Mouse (Mus musculus) mature B cell (primary cell): Measurements from ENCODE around the gene Pdcd2l.
"Not testable (repeated sequence)": the region's sequence is repeated elsewhere in the genome, so short reads cannot be mapped to it uniquely, and the experiment has no call there.

Experiments used
- in situ Hi-C: fragments of 300-500 bp; cut with MboI; formaldehyde crosslinking; loops from 2 replicates; pipeline ENCODE4 v1.14.3; 2019

The Pdcd2l gene

DNA sequence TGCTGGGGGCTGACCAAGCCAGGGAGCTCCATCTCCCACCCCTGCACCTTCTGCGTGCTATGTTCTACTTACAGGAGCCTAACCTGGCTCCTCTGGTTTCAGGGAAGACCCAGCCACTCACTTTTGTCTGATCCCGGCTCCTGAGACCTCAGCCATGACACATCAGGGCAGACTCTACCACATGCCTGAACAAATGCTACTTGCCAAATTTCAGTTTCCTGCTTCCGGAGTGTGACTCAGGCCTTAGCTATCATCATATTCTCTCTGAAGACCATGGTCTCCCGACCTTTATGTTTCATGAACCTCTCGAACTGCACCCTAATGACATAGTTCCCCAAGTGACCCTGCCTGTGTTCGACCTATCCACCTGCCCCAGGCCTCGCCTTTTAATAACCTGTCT lies 16.8 kb upstream of the Pdcd2l start:
- in situ Hi-C loops: no loop called here

DNA sequence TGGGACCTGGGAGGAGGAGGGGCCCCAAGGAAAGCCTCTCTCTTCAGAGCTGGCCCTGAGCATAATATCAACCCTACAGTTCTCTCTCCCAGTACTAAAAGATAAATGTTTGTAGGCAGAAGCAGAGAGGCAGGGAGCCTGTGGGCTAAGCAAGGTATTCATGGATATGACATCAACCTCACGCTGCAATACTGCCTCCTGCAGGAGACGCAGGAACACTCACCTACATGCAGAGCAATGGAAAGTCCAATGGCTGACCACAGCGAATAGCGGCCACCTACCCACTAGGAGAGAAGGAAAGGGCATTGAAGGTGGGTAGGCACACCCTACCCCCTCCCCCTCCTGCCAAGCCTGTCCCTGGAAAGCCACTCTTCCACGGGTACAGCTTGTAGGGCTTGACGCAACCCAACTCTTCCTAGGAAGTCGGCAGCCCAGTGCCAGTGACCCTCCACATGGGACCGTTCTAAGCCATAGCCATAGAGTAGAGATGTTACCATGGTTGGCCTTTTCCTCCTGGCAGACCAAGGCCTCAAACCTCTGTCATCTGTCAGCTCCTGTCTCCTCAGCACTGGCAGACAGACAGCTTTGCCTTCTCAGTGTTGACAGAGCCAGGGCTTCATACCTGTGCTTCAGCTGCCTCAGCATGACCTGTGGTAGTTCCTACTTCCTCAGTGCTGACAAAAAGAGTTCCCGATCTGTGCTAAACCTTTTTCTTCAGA lies 11.7 kb upstream of the Pdcd2l start:
- in situ Hi-C loops: no loop called here

GRCm38 (mm10) chr7:34206331-34206730 lies 9.9 kb upstream of the Pdcd2l start:
- in situ Hi-C loops: no loop called here

- in situ Hi-C loops: not testable (repeated sequence)
Measured at GRCm38 (mm10) chr7:34202147-34202546, 5.7 kb upstream of the Pdcd2l start.

DNA sequence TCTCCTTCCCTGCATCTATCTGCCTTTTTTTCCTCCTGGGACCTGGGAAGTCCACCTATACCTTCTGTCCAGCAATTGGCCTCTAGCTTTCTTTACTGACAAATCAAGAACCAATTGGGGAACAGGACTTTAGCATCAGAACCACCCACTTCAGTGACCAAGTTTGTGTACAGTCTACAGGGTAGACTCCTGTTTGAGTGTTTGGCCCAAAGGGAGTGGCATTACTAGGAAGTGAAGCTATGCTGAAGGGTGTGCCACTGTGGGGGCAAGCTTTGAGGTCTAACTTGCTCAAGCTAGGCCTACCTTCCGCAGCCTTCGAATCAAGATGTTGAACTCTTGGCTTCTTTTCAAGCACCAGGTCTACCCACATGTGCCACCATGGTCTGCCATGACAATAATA lies 4.4 kb upstream of the Pdcd2l start:
- in situ Hi-C loops: no loop called here

DNA sequence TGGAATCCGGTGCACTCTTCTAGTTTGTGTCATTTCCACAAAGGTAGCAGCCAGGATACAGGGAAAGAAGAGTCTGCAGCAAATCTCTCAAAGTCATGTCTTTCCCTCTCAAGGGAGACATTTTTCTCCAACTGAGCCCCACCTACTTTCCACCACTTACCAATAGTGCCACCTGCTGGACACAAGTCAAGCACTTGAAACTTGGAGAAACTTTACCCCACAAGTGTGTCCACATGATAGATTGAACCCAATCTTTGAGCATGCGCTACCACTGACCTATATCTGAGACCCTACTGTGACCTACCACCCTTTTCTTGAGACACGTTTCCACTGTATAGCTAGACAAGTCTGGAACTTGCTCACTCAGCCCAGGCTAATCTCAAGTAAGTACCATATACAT lies 1.9 kb upstream of the Pdcd2l start:
- in situ Hi-C loops: no loop called here

DNA sequence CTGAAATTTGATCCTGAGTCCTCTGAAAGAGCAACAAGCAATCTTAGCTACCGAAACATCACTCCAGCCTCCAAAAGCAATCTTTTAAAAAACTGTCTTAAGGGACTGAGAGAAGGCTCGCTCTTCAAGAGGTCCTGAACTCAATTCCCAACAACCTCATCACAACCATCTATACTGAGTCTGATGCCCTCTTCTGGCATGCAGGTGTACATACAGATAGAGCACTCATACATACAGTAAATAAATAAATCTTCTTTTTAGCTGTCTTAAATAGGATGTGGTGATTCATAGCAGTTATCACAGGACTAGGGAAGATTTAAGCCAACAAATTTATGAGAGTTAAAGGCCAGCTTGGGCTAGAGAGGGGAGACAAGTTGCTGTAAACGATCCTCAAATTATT lies 829 bp downstream of the Pdcd2l start:
- in situ Hi-C loops: no loop called here

GRCm38 (mm10) chr7:34192825-34193224 lies 3.6 kb downstream of the Pdcd2l start:
- in situ Hi-C loops: no loop called here

DNA sequence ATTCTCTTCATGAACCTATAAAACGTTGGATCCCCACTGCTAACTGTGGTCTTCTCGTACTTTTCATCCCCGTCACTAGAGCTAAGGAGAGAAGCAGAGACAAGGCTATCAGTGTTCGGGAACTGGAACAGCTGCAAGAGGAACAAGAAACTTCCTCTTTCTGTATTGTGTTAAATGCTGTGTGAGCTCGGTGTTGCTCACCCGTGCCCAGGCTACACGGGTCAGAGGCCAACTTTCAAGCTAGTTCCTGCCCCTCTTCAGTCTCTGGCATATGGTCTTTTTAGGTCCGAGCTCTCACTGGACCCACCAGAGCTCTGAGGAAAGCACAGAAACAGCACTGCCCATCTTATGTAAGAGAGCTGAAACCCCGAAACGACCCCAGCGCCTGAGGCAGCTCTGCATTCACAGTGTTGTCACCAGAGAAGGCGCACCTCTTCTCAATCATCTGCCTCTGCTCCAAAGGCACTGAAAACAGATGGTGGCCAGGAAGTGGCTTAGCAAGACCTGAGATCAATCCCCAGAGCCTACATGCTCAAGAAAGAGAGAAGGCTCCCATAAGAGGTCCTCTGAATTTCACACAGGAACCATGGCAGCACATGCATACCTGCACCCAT lies 7.0 kb downstream of the Pdcd2l start:
- in situ Hi-C loops: no loop called here

DNA sequence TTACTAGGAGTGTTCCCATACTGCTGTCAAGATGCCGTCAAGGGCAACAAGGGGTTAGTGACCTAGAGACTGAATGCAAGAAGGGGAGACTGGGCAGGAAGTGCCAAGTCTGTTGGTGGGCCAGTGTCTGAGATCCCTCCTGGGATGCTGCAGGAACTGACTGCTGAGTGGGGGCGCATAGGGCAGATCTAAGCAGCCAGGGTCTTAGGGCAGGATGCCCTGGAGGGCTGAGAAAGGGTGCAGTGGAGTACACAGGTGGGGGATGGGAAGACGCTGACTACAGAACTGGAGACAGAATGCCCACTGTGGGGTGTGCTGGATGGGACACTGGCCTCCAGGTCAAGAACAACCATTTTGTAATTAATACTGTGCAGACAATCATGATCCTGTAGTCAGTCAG lies 12.7 kb downstream of the Pdcd2l start:
- in situ Hi-C loops: no loop called here

DNA sequence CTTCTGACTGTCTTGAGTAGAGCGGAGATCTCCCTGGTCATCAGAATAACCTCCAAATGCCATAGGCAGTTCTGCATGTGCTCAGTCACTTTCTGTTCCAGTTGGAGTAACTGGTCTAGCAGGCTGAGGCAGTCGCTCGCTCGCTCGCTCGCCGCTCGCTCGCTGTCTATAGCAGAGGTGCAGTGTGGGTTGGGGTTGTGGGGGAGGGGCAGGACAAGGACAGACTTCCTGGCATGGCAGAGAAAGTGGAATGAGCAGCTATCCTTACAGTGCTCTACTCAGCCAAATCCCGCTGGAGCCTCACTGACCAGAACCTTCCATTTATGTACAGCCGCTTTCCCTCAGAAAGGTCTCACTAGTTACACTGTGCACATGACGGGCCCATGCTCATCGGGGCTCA lies 13.1 kb downstream of the Pdcd2l start:
- in situ Hi-C loops: no loop called here

DNA sequence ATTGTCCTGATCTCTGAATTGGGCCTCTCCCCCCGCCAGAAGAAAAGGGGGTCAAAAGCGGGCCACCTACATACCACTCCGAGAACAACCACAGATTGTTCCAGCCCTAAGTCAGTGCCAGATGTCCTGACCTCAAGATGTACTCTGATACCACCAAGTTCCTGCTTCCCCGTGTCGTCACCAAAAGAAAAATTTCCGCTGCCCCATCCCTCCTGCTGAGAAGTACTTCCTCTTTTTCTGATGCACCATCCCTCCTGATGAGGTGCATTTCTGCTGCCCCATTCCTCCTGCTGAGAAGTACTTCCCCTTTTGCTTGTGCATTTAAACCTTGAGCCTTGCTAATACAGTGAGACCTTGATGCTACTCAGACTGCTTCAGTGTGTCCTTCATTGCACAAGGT lies 20.2 kb downstream of the Pdcd2l start:
- in situ Hi-C loops: not testable (repeated sequence)

GRCm38 (mm10) chr7:34172251-34172650 lies 24.2 kb downstream of the Pdcd2l start:
- in situ Hi-C loops: no loop called here

DNA sequence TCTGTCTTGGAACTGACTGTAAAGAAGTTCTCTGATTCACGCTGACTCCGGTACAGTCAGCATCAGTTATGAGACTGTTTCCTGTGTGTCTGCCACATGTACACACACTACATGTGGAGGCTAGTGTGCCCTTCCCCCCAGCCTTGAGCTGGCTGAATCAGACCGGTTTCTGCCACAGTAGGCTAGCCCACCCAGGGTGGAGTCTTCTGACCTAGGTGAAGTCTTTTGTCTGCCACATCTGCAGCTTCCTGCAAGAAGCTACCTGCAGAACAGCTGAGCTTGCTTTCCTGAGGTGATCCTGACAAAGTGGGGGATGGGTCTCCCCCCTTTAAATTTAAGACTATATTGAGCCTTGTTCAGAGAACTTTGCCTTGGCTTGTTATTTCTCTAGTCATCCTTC lies 27.0 kb downstream of the Pdcd2l start, which contains the start of gene Uba2:
TSS of gene Uba2 (minus strand) at position 146 of the 400 bp plus-strand sequence.
- in situ Hi-C loops: no loop called here

DNA sequence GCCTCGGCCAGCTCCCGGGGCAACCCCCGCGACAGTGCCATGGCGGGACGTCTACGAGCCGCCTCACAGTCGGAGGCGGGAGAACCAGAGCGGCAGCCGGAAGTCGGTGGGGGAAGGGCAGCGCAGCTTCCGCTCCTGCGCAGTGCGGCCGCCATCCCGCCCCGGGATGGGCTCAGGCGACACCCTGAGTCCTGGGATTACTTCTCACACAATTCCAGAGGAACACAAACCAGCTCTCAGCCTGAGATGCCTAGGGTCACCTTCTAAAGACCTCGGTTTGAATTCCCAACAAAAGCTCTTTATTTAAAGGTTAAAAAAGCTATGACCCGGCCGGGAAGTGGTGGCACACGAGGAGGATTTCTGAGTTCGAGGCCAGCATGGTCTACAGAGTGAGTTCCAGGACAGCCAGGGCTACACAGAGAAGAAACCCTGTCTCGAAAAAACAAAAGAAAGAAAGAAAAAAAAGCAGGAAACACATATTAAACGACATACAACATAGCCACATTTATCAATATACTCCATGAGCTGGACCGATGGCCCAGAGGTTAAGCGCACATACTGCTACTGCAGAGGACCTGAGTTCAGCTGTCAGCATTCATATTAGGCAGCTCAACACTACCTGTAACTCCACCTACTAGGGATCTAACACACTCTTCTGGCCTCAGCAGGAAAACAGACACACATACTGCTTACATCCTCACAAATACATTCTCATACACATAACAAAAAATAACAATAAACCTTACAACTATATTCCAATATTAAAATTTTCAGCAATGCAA lies 27.8 kb downstream of the Pdcd2l start:
- in situ Hi-C loops: no loop called here

DNA sequence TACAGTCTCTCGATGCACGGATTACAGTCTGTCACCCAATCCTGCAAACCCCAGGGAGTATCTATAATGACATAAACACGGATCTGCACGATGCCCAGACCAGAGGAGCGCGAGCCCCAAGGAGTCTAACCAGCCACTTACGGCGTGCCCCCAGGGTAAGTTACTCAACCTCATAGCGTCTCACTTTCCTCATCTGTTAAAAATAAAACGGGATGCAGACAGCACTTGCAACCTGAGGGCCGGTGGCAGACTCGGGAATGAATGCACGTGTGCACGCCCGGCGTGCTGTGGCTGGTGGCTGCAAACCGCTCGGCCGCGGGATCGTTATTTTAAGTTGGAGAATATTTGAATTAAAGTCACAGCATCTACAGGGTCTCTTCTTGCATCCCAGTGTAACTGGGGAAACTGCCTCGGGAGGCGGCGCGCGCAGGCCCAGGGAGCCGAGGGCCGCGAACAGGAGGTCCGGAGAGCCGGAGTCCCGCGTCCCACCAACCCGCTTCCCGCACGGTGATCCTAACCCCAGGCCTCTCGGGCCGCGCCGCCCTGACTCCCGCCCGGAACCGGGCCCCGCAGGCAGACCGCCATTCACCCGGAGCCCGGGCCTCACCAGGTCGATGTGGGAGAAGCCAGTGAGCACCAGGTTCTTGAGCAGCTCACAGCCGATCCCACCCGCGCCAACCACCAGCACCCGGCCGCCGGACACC lies 28.5 kb downstream of the Pdcd2l start:
- in situ Hi-C loops: no loop called here

GRCm38 (mm10) chr7:34166850-34167249 lies 29.6 kb downstream of the Pdcd2l start:
- in situ Hi-C loops: no loop called here

DNA sequence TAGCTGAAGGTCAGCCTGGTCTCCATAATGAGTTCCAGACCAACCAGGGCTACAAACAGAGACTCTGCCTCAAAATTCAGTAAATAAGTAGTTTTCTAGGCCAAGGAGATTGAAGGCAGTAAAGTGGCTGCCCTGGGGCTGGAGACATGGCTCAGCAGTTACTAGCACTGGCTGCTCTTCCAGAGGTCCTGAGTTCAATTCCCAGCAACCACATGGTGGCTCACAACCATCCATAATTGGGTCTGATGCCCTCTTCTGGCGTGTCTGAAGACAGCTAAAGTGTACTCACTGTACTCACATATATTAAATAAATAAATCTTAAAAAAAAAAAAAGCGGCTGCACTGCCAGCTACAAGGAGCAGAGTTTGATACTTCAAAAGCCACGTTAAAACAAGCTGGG lies 30.5 kb downstream of the Pdcd2l start:
- in situ Hi-C loops: no loop called here

DNA sequence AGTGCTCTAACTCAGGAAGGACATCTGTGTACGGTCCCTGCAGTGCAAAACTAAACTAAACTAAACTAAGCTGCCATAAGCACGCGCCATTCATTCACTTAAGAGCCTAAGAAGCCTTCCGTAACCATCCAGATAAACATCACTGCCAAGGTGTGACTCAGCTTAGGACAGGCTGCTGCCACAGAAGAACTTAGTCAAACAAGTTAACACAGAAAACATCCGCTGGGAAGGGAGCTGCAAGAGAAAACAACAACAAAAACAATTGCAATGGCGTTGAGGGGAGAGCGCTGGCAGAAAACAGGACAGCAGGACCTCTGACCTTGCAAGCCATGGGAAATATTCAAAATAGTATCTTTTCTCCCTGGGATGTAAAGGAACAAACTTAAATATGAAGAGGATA lies 31.8 kb downstream of the Pdcd2l start:
- in situ Hi-C loops: no loop called here

- in situ Hi-C loops: no loop called here
Measured at GRCm38 (mm10) chr7:34159167-34159566, 37.3 kb downstream of the Pdcd2l start.

- in situ Hi-C loops: no loop called here
Measured at GRCm38 (mm10) chr7:34157994-34158393, 38.5 kb downstream of the Pdcd2l start.

DNA sequence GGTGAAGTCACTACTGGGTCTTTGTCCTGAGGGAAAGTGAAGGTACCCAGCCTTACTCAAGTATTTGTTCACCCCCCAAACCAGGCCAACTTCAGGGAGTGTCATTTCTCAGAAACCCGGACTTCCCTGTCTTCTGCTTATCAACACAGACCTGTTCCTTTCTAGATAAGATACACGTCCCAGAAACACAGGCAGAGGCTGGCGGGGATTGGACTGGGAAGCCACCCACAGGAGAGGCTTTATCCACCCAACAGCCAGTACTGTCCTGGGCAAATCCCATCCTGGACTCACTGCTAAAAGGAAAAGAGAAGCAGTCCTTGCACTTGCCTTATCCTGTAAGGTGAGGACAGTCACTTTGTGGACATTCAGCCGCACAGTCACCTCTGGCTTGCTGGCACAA lies 49.3 kb downstream of the Pdcd2l start:
- in situ Hi-C loops: no loop called here
